Mouse (Mus musculus) MN1 (cell line): Measurements from ENCODE around the gene Cdhr1.

Source experiments
- DNase-seq: peaks from one replicate; pipeline ENCODE4 v3.0.0-alpha.2; 2016; ENCODE audit warnings: low spot score

Gene Cdhr1

GRCm38 (mm10) chr14:37068516-37068915, 29.6 kb downstream of the Cdhr1 start:
- DNase-seq = no peak

- DNase-seq = no peak
Observed at GRCm38 (mm10) chr14:37067629-37068028, 30.5 kb downstream of the Cdhr1 start, which contains the start of gene Lrit2. Gene Lrit2 (plus strand): TSS chr14:37067929.

GRCm38 (mm10) chr14:37066636-37067035, 31.5 kb downstream of the Cdhr1 start:
- no peak for DNase-seq

DNA sequence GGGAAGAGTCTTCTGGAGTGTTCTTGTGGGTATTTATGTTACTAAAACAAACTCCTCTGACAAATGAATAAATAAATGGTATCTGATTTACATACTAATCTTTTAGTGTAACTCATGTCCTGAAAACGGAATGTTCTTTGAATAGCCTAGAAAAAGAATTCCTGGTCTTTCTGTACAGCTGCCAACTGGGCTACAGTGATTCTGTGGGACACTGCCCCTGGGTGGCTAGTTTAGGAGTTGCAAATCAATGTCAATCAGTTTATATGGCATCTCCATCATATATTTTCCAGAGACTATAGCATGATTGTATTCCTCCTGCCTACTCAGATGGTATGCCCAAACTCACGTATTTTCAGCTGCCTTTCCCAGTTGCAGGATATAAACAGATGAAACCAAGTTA, 33.3 kb downstream of the Cdhr1 start:
- DNase-seq = no peak

DNA sequence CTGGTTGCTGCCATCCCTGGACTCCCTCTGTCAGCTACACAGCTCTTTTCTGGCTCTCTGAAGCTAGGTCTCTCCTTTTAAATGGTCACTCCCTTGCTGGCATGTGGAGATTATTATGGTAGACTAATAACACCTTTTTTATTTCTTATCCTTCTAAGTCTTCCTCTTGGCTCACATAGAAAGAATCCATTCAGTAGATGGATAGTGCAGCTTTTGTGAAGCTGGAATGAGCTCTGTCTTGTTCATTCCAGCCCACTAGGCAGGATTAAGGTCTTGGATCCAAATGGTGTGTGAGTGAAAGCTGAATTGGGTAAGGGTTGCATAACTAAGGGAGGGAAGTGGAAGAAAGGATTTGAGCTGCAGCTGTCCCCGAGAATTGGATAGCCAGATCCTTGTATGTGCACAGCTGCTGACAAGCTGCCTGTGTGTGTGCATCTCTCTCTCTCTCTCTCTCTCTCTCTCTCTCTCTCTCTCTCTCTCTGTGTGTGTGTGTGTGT, 49.2 kb downstream of the Cdhr1 start, which contains the start of gene Rgr:
Rgr (minus strand) TSS at position 51 of the 497 bp plus-strand sequence.
- no peak for DNase-seq

DNA sequence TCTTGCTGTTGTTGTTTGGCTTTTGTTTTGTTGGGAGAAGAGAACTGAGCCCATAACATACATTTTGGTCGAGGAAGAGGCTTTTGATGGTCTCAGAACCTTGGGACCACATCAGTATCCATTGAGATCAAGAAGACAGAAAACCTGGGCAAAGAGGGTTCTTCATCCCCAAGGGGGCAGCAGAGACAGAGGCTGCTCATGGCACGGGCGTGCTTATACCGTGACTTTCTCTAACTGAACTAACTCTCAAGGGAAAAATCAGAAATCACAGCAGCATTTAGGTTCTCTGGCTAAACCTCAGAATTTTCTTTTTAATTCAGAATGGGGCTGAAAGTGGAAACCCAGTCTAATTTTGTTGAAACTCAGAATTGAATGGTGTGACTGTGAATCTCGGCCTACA, 63.7 kb downstream of the Cdhr1 start:
- DNase-seq = no peak

GRCm38 (mm10) chr14:37033241-37033640, 64.9 kb downstream of the Cdhr1 start:
- DNase-seq = peak; percentile 77

DNA sequence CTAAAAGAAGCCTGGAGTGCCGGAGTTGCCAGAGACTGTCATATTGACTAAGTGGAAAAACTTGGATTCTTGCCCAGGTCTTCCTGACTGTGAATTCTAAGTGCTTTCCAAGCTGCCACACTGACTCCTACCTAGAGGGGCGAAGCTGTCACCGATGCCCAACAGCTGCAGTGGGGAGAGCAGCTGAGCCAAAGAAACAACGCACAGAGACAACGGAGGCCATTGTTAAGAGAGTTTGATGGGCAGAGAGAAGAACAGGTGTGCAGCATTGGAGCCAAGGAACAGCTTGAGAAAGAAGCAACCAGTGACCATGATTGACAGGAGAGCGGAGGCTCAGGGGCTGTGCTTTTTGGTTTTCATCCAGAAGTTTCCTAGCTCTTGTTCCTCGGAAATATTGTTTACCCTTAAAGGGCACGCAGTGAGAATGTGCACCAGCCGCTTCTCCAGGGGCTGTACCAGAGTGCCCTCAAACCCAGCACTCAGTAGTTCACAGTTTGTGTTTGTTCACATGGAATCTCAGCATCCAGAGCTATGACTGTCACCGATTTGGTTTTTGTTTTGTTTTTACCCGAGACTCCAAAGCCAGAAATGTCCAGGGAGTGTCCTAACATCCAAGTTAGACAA, 65.6 kb downstream of the Cdhr1 start:
- peak; percentile 31 for DNase-seq

- DNase-seq = no peak
Observed at GRCm38 (mm10) chr14:37028555-37028954, 69.6 kb downstream of the Cdhr1 start.

DNA sequence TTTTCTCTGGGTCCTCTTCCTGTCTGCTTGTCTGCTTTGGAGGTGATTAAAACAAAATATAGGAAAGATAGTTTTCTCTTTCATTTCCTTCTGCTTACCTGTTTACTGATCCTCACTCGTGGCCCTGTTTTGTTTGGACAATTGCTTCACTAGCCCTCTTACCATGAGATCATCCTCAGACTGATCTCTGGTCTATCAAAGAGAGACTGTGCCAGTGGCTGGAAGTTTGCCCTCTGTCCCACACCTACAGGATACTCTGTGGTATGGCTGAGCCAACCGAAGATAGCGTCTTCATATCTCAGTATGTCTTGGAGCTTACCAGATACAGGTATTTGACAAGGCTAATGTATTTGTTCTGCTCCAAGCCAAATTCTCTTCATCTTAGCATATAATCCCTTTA, 70.2 kb downstream of the Cdhr1 start:
- no peak for DNase-seq
